Mouse (Mus musculus): ENCODE results near the gene Tlr13. TPM values are rescaled to one million over a fixed set of nuclear protein-coding genes. Genes with fewer than 3 reads are reported as not detected.

Tlr13 gene
- total and polyA plus RNA-seq, 2 experiments from 2014 or later: 0.45 to 1.5 TPM

GRCm38 (mm10) chrX:106197308-106197707, 54.3 kb downstream of the Tlr13 start:
- WGBS: 70% methylated on average over 5 of the region's 5 CpGs
- DNase-seq (no peak), ATAC-seq (no peak)
- no peak overlapping the region for H3K9ac ChIP-seq
- no peaks in the 10 kb centered on the region for H3K9me3 ChIP-seq (ENCODE audit: low read length)
- peaks cover 5% of the 10 kb centered on the region; the same call in 1 of the 2 replicates for H3K36me3 ChIP-seq (ENCODE audit: insufficient read depth)
- no peak overlapping the region for H3K4me3 ChIP-seq (ENCODE audit: low read depth, low read length)
- no peaks in the 10 kb centered on the region for H3K4me1 ChIP-seq (ENCODE audit: insufficient read depth)
- H3K27ac ChIP-seq (ENCODE audit: low read depth, low read length): no peak overlapping the region
- no peaks in the 10 kb centered on the region for H3K27me3 ChIP-seq (ENCODE audit: insufficient read depth, low read length)
- no peak for TF ChIP-seq CTCF (IDR thresholded peaks at IDR 0.05; ENCODE audit: low read depth)
- H3K4me2 ChIP-seq (ENCODE audit: low read depth): no peak overlapping the region

GRCm38 (mm10) chrX:106198904-106199303, 55.9 kb downstream of the Tlr13 start:
- Histone ChIP-seq H3K4me2 (ENCODE audit: low read depth) (no peak overlapping the region), H3K4me3 (ENCODE audit: low read depth, low read length) (no peak overlapping the region), H3K36me3 (ENCODE audit: insufficient read depth) (peaks cover 5% of the 10 kb centered on the region; the same call in 1 of the 2 replicates), H3K9me3 (ENCODE audit: low read length) (no peaks in the 10 kb centered on the region), H3K9ac (no peak overlapping the region), H3K27me3 (ENCODE audit: insufficient read depth, low read length) (no peaks in the 10 kb centered on the region), H3K27ac (ENCODE audit: low read depth, low read length) (no peak overlapping the region), H3K4me1 (ENCODE audit: insufficient read depth) (no peaks in the 10 kb centered on the region)
- 81% methylated on average over 5 of the region's 5 CpGs for WGBS
- peak; percentile 9 for DNase-seq
- 0 out of 2 replicates have a peak, but pooled peaks have one; percentile 34 for ATAC-seq
- peak; percentile 54 for TF ChIP-seq CTCF (IDR thresholded peaks at IDR 0.05; ENCODE audit: low read depth)

- no peaks in the 10 kb centered on the region for H3K4me1 ChIP-seq (ENCODE audit: insufficient read depth)
- DNase-seq: no peak
- peaks cover 3% of the 10 kb centered on the region; the same call in 1 of the 2 replicates for H3K36me3 ChIP-seq (ENCODE audit: insufficient read depth)
- H3K27me3 ChIP-seq (ENCODE audit: insufficient read depth, low read length): no peaks in the 10 kb centered on the region
- no peak overlapping the region for H3K27ac ChIP-seq (ENCODE audit: low read depth, low read length)
- no peaks in the 10 kb centered on the region for H3K9me3 ChIP-seq (ENCODE audit: low read length)
- no peak for TF ChIP-seq CTCF (IDR thresholded peaks at IDR 0.05; ENCODE audit: low read depth)
- no peak overlapping the region for H3K4me3 ChIP-seq (ENCODE audit: low read depth, low read length)
- WGBS: 83% methylated on average over 2 of the region's 2 CpGs
- no peak overlapping the region for H3K4me2 ChIP-seq (ENCODE audit: low read depth)
- H3K9ac ChIP-seq: no peak overlapping the region
- no peak for ATAC-seq
Measured at GRCm38 (mm10) chrX:106209100-106209499, 66.1 kb downstream of the Tlr13 start.

Other genes with a start within 250 kb of the Tlr13 start
- 220 and 305 TPM in 2 replicates for gene Atrx, start 213.8 kb upstream of the Tlr13 start, total RNA-seq (2014; rRNA removed)
- 130 and 222 TPM in 2 replicates for gene Atrx, start 213.8 kb upstream of the Tlr13 start, polyA plus RNA-seq (2015; fragmentation: Nextera tagmentation; extraction: Ambion mirVana)
- 15.5 and 17.0 TPM in 2 replicates for gene Magt1, start 131.3 kb upstream of the Tlr13 start, total RNA-seq (2014; rRNA removed)
- gene Magt1, start 131.3 kb upstream of the Tlr13 start, polyA plus RNA-seq (2015; fragmentation: Nextera tagmentation; extraction: Ambion mirVana): 8.5 and 12.3 TPM in 2 replicates
- gene Cox7b, start 127.5 kb upstream of the Tlr13 start, total RNA-seq (2014; rRNA removed): 193 and 278 TPM in 2 replicates
- 393 and 557 TPM in 2 replicates for gene Cox7b, start 127.5 kb upstream of the Tlr13 start, polyA plus RNA-seq (2015; fragmentation: Nextera tagmentation; extraction: Ambion mirVana)
- 11.7 and 14.6 TPM in 2 replicates for gene Atp7a, start 115.9 kb upstream of the Tlr13 start, total RNA-seq (2014; rRNA removed)
- 4.2 and 6.5 TPM in 2 replicates for gene Atp7a, start 115.9 kb upstream of the Tlr13 start, polyA plus RNA-seq (2015; fragmentation: Nextera tagmentation; extraction: Ambion mirVana)
- 245 and 251 TPM in 2 replicates for gene Pgk1, start 43.9 kb downstream of the Tlr13 start, total RNA-seq (2014; rRNA removed)
- 227 and 230 TPM in 2 replicates for gene Pgk1, start 43.9 kb downstream of the Tlr13 start, polyA plus RNA-seq (2015; fragmentation: Nextera tagmentation; extraction: Ambion mirVana)
- gene Taf9b, start 78.0 kb downstream of the Tlr13 start, total RNA-seq (2014; rRNA removed): 18.5 and 20.4 TPM in 2 replicates
- 21.4 and 21.8 TPM in 2 replicates for gene Taf9b, start 78.0 kb downstream of the Tlr13 start, polyA plus RNA-seq (2015; fragmentation: Nextera tagmentation; extraction: Ambion mirVana)
- not detected in 2 replicates for gene Fnd3c2, start 112.2 kb downstream of the Tlr13 start, total RNA-seq (2014; rRNA removed)
- not detected in 2 replicates for gene Fnd3c2, start 112.2 kb downstream of the Tlr13 start, polyA plus RNA-seq (2015; fragmentation: Nextera tagmentation; extraction: Ambion mirVana)